Mouse (Mus musculus) cerebellum, adult 8-10 months (tissue): ENCODE results near the gene Gm10256.
"Not testable (repeated sequence)": the region's sequence is repeated elsewhere in the genome, so short reads cannot be mapped to it uniquely, and the experiment has no call there.

ENCODE experiments used
- DNase-seq: peaks from one replicate; pipeline ENCODE4 v3.0.0; 2022

Gene Gm10256

DNA sequence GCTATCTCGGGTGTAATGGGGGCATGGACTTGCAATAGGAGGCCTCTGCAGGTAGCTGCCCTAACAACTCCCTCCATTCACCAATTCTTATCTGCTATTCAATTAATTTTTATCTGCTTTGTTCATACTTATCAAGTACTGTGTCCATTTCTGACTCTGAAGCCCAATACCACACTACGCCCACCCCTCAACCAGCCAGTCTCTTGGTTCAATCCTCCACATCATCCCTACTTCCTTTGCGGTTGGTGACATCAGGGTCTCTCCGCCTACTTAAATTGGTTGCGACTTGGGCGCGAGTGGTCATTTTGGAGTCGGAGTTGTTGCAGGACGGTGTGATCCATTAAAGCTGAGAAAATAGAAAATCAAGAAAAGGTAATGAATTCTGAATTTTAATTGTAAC lies at the start of gene Gm10256, which contains the start of gene Rbmy:
Gm10256 (plus strand) TSS at position 320 of the 400 bp plus-strand sequence.
Rbmy (plus strand) TSS at position 301 of the 400 bp plus-strand sequence.
- DNase-seq = not testable (repeated sequence)

DNA sequence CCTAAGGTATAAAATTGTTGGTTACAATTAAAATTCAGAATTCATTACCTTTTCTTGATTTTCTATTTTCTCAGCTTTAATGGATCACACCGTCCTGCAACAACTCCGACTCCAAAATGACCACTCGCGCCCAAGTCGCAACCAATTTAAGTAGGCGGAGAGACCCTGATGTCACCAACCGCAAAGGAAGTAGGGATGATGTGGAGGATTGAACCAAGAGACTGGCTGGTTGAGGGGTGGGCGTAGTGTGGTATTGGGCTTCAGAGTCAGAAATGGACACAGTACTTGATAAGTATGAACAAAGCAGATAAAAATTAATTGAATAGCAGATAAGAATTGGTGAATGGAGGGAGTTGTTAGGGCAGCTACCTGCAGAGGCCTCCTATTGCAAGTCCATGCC lies 34.4 kb upstream of the Gm10256 start, which contains the start of gene Gm4064:
Gm4064 (minus strand) TSS at position 101 of the 400 bp plus-strand sequence.
- DNase-seq = not testable (repeated sequence)

DNA sequence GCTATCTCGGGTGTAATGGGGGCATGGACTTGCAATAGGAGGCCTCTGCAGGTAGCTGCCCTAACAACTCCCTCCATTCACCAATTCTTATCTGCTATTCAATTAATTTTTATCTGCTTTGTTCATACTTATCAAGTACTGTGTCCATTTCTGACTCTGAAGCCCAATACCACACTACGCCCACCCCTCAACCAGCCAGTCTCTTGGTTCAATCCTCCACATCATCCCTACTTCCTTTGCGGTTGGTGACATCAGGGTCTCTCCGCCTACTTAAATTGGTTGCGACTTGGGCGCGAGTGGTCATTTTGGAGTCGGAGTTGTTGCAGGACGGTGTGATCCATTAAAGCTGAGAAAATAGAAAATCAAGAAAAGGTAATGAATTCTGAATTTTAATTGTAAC lies 70.2 kb downstream of the Gm10256 start, which contains the start of gene Gm10352:
Gm10352 (plus strand) TSS at position 301 of the 400 bp plus-strand sequence.
- DNase-seq = not testable (repeated sequence)
